Mouse (Mus musculus): ENCODE measurements at regions not wholly inside any gene's neighbourhood (a gene's known extent, or its start where the extent isn't known, plus 50 kb on each side); places are given as distances from the start of the nearest gene placed in this dataset.
"Not testable (repeated sequence)": the region's sequence is repeated elsewhere in the genome, so short reads cannot be mapped to it uniquely, and the experiment has no call there.

- Histone ChIP-seq H3K9me3 (no peaks in the 10 kb centered on the region), H3K4me3 (no peak overlapping the region), H3K27ac (no peak overlapping the region), H3K4me2 (no peak overlapping the region), H3K27me3 (no peaks in the 10 kb centered on the region), H3K9ac (no peak overlapping the region), H3K36me3 (no peaks in the 10 kb centered on the region), H3K4me1 (no peaks in the 10 kb centered on the region)
- ATAC-seq (ENCODE audit: insufficient number of reproducible peaks, low FRiP score, low TSS enrichment, low read depth), result no peak
- 88% methylated on average over 2 of the region's 2 CpGs for WGBS
Observed at GRCm38 (mm10) chr17:4532126-4532525, 462.0 kb upstream of the Arid1b start.

- Histone ChIP-seq H3K4me3 (no peak overlapping the region), H3K27ac (no peak overlapping the region), H3K4me2 (no peak overlapping the region), H3K9ac (no peak overlapping the region), H3K9me3 (no peaks in the 10 kb centered on the region), H3K27me3 (no peaks in the 10 kb centered on the region), H3K36me3 (no peaks in the 10 kb centered on the region), H3K4me1 (no peaks in the 10 kb centered on the region)
- WGBS, result 52% methylated on average over 2 of the region's 2 CpGs
- ATAC-seq (ENCODE audit: insufficient number of reproducible peaks, low FRiP score, low TSS enrichment, low read depth), result no peak
Observed at GRCm38 (mm10) chr17:4540435-4540834, 453.7 kb upstream of the Arid1b start.

DNA sequence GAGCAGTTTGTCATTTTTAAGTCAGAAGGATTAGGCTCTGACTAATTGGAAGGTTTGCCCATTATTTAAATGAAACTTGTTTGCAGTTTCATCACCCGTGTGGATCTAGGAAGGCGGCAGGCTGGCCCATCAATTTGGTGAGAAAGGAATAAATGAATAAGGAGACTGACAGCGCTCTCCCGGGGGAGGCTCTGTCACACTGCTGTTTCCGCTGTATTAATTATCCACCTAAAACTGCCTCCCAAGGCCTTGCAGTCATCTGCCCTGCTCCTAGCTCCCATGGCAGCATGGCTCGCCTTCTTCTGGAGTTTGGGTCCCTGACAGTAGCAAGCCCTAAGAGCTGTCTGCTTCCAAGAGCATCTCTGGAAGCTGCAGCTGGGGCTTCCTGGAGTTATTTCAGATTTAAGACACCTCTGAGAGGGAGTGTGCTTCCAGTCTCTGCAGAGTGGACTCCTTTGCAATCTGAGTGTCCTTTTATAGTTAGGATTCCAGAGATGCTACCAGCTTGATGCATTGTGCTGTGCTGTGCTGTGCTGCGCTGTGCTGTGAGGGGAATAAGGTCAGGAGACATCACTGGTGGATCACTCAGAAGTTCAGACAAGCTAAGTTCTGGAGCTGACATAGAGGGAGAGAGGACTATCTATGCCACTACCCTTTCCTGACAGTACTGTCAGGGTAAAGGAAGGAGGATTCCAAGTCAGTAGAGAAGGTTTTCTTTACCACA is 452.9 kb upstream of the Arid1b start:
- H3K36me3 ChIP-seq, result no peaks in the 10 kb centered on the region
- H3K4me3 ChIP-seq, result no peak overlapping the region
- WGBS, result 38% methylated on average over 7 of the region's 7 CpGs
- no peaks in the 10 kb centered on the region for H3K27me3 ChIP-seq
- no peaks in the 10 kb centered on the region for H3K4me1 ChIP-seq
- no peaks in the 10 kb centered on the region for H3K9me3 ChIP-seq
- no peak overlapping the region for H3K9ac ChIP-seq
- no peak for ATAC-seq (ENCODE audit: insufficient number of reproducible peaks, low FRiP score, low TSS enrichment, low read depth)
- no peak overlapping the region for H3K4me2 ChIP-seq
- H3K27ac ChIP-seq, result no peak overlapping the region

- no peak for ATAC-seq (ENCODE audit: insufficient number of reproducible peaks, low FRiP score, low TSS enrichment, low read depth)
- H3K36me3 ChIP-seq, result no peaks in the 10 kb centered on the region
- 68% methylated on average over 2 of the region's 2 CpGs for WGBS
- no peak overlapping the region for H3K9ac ChIP-seq
- H3K4me1 ChIP-seq, result no peaks in the 10 kb centered on the region
- no peak overlapping the region for H3K4me2 ChIP-seq
- no peak overlapping the region for H3K4me3 ChIP-seq
- no peaks in the 10 kb centered on the region for H3K27me3 ChIP-seq
- no peak overlapping the region for H3K27ac ChIP-seq
- no peaks in the 10 kb centered on the region for H3K9me3 ChIP-seq
Observed at GRCm38 (mm10) chr17:4546579-4546978, 447.6 kb upstream of the Arid1b start.

DNA sequence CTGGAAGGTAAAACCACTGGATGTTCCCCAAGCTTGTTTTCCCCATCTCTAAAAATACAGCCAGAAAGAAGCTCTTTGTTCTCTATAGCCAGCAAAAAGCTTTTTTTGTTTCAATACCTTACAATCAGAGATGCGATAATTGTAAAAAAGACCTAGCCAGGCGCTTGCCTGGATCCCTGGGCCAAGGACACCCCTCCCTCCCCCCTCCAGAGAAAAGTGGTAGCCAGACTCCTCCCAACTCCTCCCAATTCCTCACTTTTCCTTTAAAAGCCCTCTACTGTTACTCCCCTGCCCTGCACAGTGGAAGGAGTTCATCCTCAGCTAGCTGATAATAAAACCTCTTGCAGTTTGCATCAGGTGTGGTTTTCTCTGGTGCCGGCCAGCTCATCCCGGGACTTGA is 441.1 kb upstream of the Arid1b start:
- not testable (repeated sequence) for H3K9me3 ChIP-seq; H3K36me3 ChIP-seq; H3K9ac ChIP-seq; ATAC-seq (ENCODE audit: insufficient number of reproducible peaks, low FRiP score, low TSS enrichment, low read depth); H3K27me3 ChIP-seq; H3K27ac ChIP-seq; H3K4me1 ChIP-seq; H3K4me2 ChIP-seq; H3K4me3 ChIP-seq
- whole genome bisulfite sequencing, result 72% methylated on average over 4 of the region's 4 CpGs

DNA sequence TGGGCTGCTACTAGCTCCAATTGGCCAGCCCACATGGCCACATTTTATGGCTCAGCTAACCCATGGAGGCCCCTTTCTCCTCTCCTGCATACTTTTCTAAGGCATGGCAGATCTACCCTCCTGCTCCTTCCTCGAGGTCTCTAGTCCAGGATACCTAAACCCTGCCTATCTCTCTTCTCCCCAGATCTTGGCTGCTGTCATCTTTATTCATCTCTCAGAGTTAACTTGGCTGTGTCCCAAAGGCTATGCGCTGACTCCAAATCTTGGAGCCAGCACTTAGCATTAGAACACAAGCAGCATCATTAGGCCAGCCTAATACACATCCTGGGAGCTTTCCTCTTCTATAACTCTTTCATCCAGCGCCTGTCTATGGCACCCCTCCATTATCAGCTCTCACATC is 430.5 kb upstream of the Arid1b start:
- Histone ChIP-seq H3K27ac (no peak overlapping the region), H3K27me3 (no peaks in the 10 kb centered on the region), H3K4me3 (no peak overlapping the region), H3K4me1 (no peaks in the 10 kb centered on the region), H3K36me3 (no peaks in the 10 kb centered on the region), H3K9ac (no peak overlapping the region), H3K9me3 (no peaks in the 10 kb centered on the region), H3K4me2 (no peak overlapping the region)
- WGBS, result 68% methylated on average over 3 of the region's 3 CpGs
- no peak for ATAC-seq (ENCODE audit: insufficient number of reproducible peaks, low FRiP score, low TSS enrichment, low read depth)

DNA sequence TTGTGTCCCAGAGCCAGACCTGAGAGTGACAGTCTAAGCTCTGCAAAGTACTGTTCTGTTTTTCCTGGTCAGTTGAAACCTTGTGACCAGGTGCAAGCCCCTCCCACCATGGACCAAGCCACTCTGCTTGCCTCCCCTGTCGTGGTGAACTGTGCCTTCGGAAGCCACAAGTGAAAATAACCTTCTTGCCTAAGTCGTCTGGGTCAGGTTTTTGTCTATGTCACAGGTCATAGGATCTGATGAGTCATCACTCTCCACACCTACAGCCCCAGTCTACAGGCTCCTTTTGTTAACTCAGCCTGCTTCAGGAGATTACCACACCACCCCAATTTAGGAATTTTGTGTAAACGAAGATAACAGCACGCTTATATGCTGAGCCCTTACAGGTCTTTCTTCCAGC is 417.2 kb upstream of the Arid1b start:
- Histone ChIP-seq H3K9me3 (no peaks in the 10 kb centered on the region), H3K4me1 (no peaks in the 10 kb centered on the region), H3K9ac (no peak overlapping the region), H3K4me3 (no peak overlapping the region), H3K27ac (no peak overlapping the region), H3K4me2 (no peak overlapping the region), H3K27me3 (no peaks in the 10 kb centered on the region), H3K36me3 (no peaks in the 10 kb centered on the region)
- WGBS, result 64% methylated on average over 5 of the region's 5 CpGs
- ATAC-seq (ENCODE audit: insufficient number of reproducible peaks, low FRiP score, low TSS enrichment, low read depth), result no peak

DNA sequence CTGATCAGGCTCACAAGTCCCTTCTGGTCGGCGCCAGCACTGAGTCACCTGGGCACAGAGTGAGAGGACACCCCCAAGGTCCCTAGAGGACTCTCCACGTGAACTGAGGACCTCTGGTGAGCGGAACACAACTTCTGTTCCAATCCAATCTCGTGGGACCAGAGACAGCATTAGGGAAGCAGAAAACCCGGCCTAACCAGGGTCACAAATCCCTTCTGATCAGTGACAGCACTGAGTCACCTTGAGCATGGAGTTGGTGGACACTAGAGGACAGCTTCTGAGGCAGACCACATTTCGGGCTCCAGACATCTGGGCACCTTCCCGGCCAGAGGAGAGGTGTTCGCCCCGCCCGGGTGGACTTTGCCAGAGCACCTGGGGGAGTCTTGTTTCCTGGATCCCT is 412.3 kb upstream of the Arid1b start:
- no peaks in the 10 kb centered on the region for H3K4me1 ChIP-seq
- no peak overlapping the region for H3K4me2 ChIP-seq
- no peaks in the 10 kb centered on the region for H3K27me3 ChIP-seq
- no peak for ATAC-seq (ENCODE audit: insufficient number of reproducible peaks, low FRiP score, low TSS enrichment, low read depth)
- H3K27ac ChIP-seq, result no peak overlapping the region
- no peaks in the 10 kb centered on the region for H3K9me3 ChIP-seq
- WGBS, result 88% methylated on average over 11 of the region's 11 CpGs
- H3K36me3 ChIP-seq, result no peaks in the 10 kb centered on the region
- no peak overlapping the region for H3K9ac ChIP-seq
- H3K4me3 ChIP-seq, result no peak overlapping the region

DNA sequence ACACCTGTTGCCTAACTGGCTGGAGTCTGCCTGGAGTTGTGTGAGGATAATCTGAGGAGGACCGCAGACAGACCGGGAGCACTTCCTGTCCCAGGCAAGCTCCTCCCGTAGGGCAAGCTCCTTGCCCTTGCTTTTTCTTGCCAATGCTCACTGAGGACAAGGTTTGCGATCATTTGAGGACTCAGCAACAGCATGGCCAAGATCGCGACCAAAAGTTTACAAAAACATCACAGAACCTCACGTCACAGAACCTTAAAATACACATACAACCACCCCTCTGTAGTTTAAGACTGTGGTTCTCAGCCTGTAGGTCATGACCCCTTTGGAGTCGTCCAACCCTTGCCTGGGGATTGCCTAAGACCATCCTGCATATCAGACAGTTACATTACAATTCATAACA is 383.7 kb upstream of the Arid1b start:
- H3K27ac ChIP-seq, result no peak overlapping the region
- no peaks in the 10 kb centered on the region for H3K4me1 ChIP-seq
- 78% methylated on average over 8 of the region's 8 CpGs for WGBS
- H3K4me3 ChIP-seq, result no peak overlapping the region
- no peak overlapping the region for H3K4me2 ChIP-seq
- no peaks in the 10 kb centered on the region for H3K9me3 ChIP-seq
- H3K27me3 ChIP-seq, result no peaks in the 10 kb centered on the region
- no peak for ATAC-seq (ENCODE audit: insufficient number of reproducible peaks, low FRiP score, low TSS enrichment, low read depth)
- no peaks in the 10 kb centered on the region for H3K36me3 ChIP-seq
- H3K9ac ChIP-seq, result no peak overlapping the region

DNA sequence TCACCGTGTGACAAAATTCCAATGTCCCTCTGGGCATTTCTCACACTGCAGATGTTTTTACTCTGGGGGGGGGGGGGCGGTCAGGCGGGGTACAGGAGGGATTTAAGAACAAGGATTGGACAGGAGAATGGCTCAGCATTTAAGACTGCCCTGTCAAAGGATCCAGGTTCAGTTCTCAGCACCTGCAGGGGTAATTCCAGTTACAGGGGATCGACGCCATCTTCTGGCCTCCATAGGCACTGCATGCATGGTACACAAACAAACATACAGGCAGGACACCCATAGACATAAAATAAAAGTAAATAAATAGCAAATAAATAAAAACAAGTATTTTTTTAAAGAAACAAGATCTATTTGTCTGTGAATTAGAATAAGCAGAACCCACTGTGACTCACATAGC is 383.1 kb upstream of the Arid1b start:
- H3K27me3 ChIP-seq, result no peaks in the 10 kb centered on the region
- no peak for ATAC-seq (ENCODE audit: insufficient number of reproducible peaks, low FRiP score, low TSS enrichment, low read depth)
- no peak overlapping the region for H3K4me2 ChIP-seq
- H3K4me3 ChIP-seq, result no peak overlapping the region
- H3K9me3 ChIP-seq, result no peaks in the 10 kb centered on the region
- no peak overlapping the region for H3K9ac ChIP-seq
- H3K4me1 ChIP-seq, result no peaks in the 10 kb centered on the region
- H3K36me3 ChIP-seq, result no peaks in the 10 kb centered on the region
- H3K27ac ChIP-seq, result no peak overlapping the region
- 85% methylated on average over 5 of the region's 5 CpGs for WGBS

DNA sequence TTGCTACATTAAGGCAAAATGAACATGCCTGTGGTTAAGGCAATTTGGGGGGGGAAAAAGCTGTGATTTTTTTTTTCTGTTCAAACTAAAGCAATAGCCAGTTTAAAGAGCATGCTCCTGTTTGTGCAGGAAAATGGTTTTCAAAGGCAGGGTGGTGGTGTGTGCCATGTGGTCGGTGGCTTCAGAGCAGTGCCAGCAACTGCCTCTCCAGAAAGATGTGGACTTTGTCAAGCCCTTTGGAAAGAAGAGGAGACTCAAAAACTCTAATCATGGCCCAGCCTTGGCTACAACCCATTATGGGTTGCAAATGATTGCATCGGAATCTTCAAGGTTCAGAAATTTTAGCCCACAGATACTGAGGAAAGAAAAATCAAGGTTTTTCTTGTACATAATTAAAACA is 382.4 kb upstream of the Arid1b start:
- H3K9ac ChIP-seq, result no peak overlapping the region

GRCm38 (mm10) chr17:4612136-4612535 is 382.0 kb upstream of the Arid1b start:
- no peaks in the 10 kb centered on the region for H3K9me3 ChIP-seq
- no peaks in the 10 kb centered on the region for H3K27me3 ChIP-seq
- H3K9ac ChIP-seq, result no peak overlapping the region
- H3K27ac ChIP-seq, result no peak overlapping the region
- H3K36me3 ChIP-seq, result no peaks in the 10 kb centered on the region
- no peak overlapping the region for H3K4me2 ChIP-seq
- 52% methylated on average over 10 of the region's 10 CpGs for WGBS
- H3K4me3 ChIP-seq, result no peak overlapping the region
- no peaks in the 10 kb centered on the region for H3K4me1 ChIP-seq
- ATAC-seq (ENCODE audit: insufficient number of reproducible peaks, low FRiP score, low TSS enrichment, low read depth), result no peak

More for the DNA sequence above, 382.4 kb upstream of the Arid1b start:
- Histone ChIP-seq H3K27ac (no peak overlapping the region), H3K36me3 (no peaks in the 10 kb centered on the region), H3K4me3 (no peak overlapping the region), H3K4me2 (no peak overlapping the region), H3K9me3 (no peaks in the 10 kb centered on the region), H3K4me1 (no peaks in the 10 kb centered on the region), H3K27me3 (no peaks in the 10 kb centered on the region)
- ATAC-seq (ENCODE audit: insufficient number of reproducible peaks, low FRiP score, low TSS enrichment, low read depth), result no peak
- 71% methylated on average over 2 of the region's 2 CpGs for WGBS

GRCm38 (mm10) chr17:4612741-4613140 is 381.4 kb upstream of the Arid1b start:
- no peaks in the 10 kb centered on the region for H3K4me1 ChIP-seq
- no peaks in the 10 kb centered on the region for H3K9me3 ChIP-seq
- H3K27me3 ChIP-seq, result no peaks in the 10 kb centered on the region
- no peak overlapping the region for H3K4me3 ChIP-seq
- H3K9ac ChIP-seq, result no peak overlapping the region
- no peak overlapping the region for H3K27ac ChIP-seq
- no peak for ATAC-seq (ENCODE audit: insufficient number of reproducible peaks, low FRiP score, low TSS enrichment, low read depth)
- no peak overlapping the region for H3K4me2 ChIP-seq
- 75% methylated on average over 7 of the region's 7 CpGs for WGBS
- no peaks in the 10 kb centered on the region for H3K36me3 ChIP-seq
